Mouse (Mus musculus): ENCODE measurements around the gene Tkt.

The Tkt gene

DNA sequence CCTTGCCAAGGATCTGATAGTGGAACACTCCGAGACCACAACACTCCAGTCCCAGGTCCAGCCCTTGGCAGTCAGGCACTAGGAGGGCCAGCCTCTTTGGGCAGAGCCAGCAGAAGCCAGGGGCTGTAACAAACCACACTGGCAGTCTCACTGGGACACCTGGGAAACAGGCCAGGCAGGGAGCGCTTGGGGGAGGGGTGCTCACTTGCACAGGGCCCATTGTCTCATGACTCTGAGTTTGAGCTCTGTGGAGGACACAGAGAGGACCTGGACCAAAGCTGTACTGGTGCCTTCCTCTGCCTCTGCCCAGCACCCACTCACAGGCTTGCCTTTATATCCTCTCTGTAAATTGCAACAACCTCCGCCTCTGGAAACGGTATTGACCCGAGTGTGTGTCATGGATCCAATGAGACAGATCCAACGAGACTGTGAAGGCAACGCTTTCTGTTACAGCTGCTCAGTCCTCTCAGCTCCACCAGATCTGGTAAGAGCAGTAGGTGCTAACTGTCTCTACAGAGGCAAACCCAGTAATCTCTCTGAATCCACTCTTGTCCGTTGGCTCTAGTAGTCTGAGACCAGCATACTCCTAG, at the start of gene Tkt:
Tkt (plus strand) TSS at position 229 of the 590 bp plus-strand sequence.
- Histone ChIP-seq H3K27me3 (ENCODE audit: insufficient read depth, low read length) (no peaks in the 10 kb centered on the region), H3K36me3 (ENCODE audit: insufficient read depth, low read length) (peaks cover 26% of the 10 kb centered on the region), H3K4me3 (replicated peaks; ENCODE audit: low read length) (peak within 1 kb of the TSS; percentile 93), H3K4me1 (replicated peaks; ENCODE audit: low read depth, low read length) (peaks cover 63% of the 10 kb centered on the region), H3K9me3 (ENCODE audit: low read length) (no peaks in the 10 kb centered on the region)
- TF ChIP-seq CTCF (conservative IDR thresholded peaks at IDR 0.05; ENCODE audit: low read length) (no peak), NANOG (IDR thresholded peaks at IDR 0.05; ENCODE audit: borderline replicate concordance, low read length) (no peak), POU5F1 (IDR thresholded peaks at IDR 0.05; ENCODE audit: borderline replicate concordance, low read length) (no peak)

DNA sequence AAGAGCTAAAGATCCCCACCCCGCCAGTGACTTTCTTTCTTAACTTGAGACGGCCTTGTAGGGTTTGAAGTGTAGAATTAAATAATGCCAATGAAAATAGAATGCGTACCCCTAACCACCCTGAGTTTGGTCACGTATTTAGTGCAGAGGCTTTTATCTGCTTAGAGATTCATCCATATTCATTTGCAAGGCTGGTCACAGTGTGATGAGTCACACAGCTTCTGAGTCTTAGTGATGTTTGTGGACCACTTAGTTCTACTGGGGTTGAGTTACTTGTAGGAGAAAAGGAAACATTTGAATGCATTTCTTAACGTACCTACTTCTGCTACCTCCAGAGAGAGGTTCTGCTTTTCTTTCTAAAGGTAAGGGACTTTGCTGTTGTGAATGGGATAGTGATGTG, 43.2 kb upstream of the Tkt start:
- peaks cover 74% of the 10 kb centered on the region for H3K36me3 ChIP-seq (ENCODE audit: insufficient read depth, low read length)
- no peaks in the 10 kb centered on the region for H3K9me3 ChIP-seq (ENCODE audit: low read length)
- H3K27me3 ChIP-seq (ENCODE audit: insufficient read depth, low read length) = no peaks in the 10 kb centered on the region
- TF ChIP-seq POU5F1 (IDR thresholded peaks at IDR 0.05; ENCODE audit: borderline replicate concordance, low read length) = no peak
- TF ChIP-seq NANOG (IDR thresholded peaks at IDR 0.05; ENCODE audit: borderline replicate concordance, low read length) = no peak
- H3K4me1 ChIP-seq (replicated peaks; ENCODE audit: low read depth, low read length) = peaks cover 35% of the 10 kb centered on the region
- no peak overlapping the region for H3K4me3 ChIP-seq (replicated peaks; ENCODE audit: low read length)

DNA sequence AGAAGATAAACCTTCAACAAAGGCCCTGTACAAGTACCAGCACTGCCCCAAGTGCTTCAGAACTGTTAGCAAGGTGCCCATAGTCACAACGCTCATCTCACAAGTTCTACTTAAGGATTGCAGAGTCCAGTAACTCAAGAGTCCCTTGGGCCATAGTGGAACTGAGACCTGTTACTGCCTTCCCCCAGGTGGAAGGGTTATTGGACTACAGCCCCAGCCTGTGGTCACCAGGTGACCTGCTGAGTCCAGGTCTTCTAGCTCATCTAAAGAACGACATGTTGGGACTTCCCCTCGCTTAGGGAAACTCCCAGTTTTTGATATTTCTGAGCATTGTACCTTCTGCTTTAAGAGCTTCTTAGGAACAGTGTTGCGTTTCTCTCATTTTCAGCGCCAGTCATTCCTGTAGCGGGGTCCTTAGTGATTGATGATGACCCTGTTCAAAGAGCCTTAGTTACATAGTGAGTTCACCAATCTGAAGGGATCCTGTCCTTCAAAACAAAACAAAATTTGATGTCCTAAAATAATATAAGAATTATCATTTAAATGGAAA, 37.9 kb upstream of the Tkt start:
- H3K9me3 ChIP-seq (ENCODE audit: low read length) = no peaks in the 10 kb centered on the region
- H3K36me3 ChIP-seq (ENCODE audit: insufficient read depth, low read length) = peaks cover 82% of the 10 kb centered on the region
- TF ChIP-seq POU5F1 (IDR thresholded peaks at IDR 0.05; ENCODE audit: borderline replicate concordance, low read length) = no peak
- no peak for TF ChIP-seq CTCF (conservative IDR thresholded peaks at IDR 0.05; ENCODE audit: low read length)
- TF ChIP-seq NANOG (IDR thresholded peaks at IDR 0.05; ENCODE audit: borderline replicate concordance, low read length) = no peak

DNA sequence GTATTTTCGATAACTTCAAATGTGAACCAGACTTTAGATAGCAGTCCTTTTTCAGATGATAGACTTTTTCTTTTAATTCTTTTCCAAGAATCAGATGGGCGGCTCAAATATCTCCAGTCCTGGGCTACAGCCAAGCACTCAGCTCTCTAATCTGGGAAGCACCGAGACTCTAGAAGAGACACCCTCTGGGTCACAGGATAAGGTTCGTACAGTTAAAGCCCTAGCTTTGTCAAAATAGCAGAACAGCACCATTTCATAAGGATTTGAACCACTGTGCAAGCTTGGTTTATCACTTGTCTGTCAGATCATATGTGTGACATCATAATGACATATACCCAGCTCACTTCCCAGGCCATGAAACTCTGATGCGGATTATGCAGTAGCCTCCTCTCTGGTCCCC, 35.3 kb upstream of the Tkt start:
- no peaks in the 10 kb centered on the region for H3K9me3 ChIP-seq (ENCODE audit: low read length)

More for the DNA sequence above, 37.9 kb upstream of the Tkt start:
- Histone ChIP-seq H3K27me3 (ENCODE audit: insufficient read depth, low read length) (no peaks in the 10 kb centered on the region), H3K4me3 (replicated peaks; ENCODE audit: low read length) (no peak overlapping the region), H3K4me1 (replicated peaks; ENCODE audit: low read depth, low read length) (peaks cover 26% of the 10 kb centered on the region)

DNA sequence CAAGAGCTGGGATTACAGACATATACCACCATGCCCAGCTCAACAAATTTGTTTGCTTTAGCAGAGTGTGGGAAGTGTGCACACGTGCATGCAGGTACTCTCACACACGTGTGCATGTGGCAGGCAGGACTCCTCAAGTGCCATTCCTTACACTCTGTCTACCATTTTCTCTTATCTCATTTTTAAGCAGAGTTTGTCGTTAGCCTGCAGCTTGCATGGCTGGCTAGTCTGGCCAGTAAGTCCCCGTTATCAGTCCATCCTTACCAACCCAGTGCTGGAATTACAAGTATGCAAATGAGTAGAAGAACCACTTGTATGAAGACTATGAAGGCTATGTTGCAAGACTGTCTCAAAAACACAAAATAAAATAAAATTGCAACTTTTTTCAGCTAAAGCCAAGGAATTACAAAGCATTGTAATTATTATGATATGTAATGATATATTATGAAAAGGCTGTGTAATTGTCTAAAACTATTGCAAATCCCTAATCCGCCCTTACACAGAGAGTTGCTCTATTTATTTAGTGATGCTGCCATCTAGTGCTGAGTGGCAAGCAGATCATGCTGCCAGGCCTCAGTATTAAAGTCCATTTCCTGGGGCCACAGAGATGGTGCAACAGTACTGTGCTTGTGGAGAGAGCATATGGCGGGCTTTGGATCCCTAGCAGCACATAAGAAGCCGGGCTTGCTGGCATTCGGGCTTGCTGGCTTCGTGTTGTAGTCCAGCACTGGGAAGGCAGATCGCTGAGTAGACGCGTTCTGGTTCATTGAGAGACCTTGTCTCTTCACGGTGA, 32.0 kb upstream of the Tkt start:
- Histone ChIP-seq H3K4me3 (replicated peaks; ENCODE audit: low read length) (no peak overlapping the region), H3K9me3 (ENCODE audit: low read length) (no peaks in the 10 kb centered on the region), H3K27me3 (ENCODE audit: insufficient read depth, low read length) (no peaks in the 10 kb centered on the region), H3K4me1 (replicated peaks; ENCODE audit: low read depth, low read length) (peaks cover 2% of the 10 kb centered on the region; the same call in 1 of the 2 replicates), H3K36me3 (ENCODE audit: insufficient read depth, low read length) (peaks cover 80% of the 10 kb centered on the region)
- no peak for TF ChIP-seq NANOG (IDR thresholded peaks at IDR 0.05; ENCODE audit: borderline replicate concordance, low read length)
- peak; percentile 55 for TF ChIP-seq CTCF (conservative IDR thresholded peaks at IDR 0.05; ENCODE audit: low read length)

More for the DNA sequence above, 35.3 kb upstream of the Tkt start:
- Histone ChIP-seq H3K36me3 (ENCODE audit: insufficient read depth, low read length) (peaks cover 74% of the 10 kb centered on the region), H3K4me1 (replicated peaks; ENCODE audit: low read depth, low read length) (peaks cover 6% of the 10 kb centered on the region; the same call in 1 of the 2 replicates), H3K4me3 (replicated peaks; ENCODE audit: low read length) (no peak overlapping the region), H3K27me3 (ENCODE audit: insufficient read depth, low read length) (no peaks in the 10 kb centered on the region)
- no peak for TF ChIP-seq POU5F1 (IDR thresholded peaks at IDR 0.05; ENCODE audit: borderline replicate concordance, low read length)
- TF ChIP-seq NANOG (IDR thresholded peaks at IDR 0.05; ENCODE audit: borderline replicate concordance, low read length) = no peak
- TF ChIP-seq CTCF (conservative IDR thresholded peaks at IDR 0.05; ENCODE audit: low read length) = no peak

DNA sequence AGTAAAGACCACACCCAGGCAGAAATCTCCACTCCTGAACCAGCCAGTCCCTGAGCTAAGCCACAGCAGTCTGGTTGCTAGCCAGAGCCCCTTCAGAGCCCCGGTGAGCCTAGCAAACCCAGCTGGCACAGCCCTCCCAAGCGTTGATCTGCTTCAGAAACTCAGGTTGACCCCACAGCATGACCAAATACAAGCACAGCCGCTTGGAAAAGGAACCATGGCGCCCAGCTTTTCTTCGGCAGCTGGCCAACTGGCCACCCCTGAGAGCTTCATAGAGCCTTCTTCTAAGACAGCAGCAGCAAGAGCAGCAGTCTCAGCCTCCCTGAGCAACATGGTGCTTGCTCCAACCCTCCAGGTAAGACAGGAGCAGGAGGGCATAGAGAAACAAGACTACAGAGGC, 28.8 kb upstream of the Tkt start:
- Histone ChIP-seq H3K27me3 (ENCODE audit: insufficient read depth, low read length) (no peaks in the 10 kb centered on the region), H3K36me3 (ENCODE audit: insufficient read depth, low read length) (peaks cover 87% of the 10 kb centered on the region), H3K4me3 (replicated peaks; ENCODE audit: low read length) (no peak overlapping the region), H3K9me3 (ENCODE audit: low read length) (no peaks in the 10 kb centered on the region), H3K4me1 (replicated peaks; ENCODE audit: low read depth, low read length) (peaks cover 12% of the 10 kb centered on the region; the same call in 1 of the 2 replicates)
- no peak for TF ChIP-seq NANOG (IDR thresholded peaks at IDR 0.05; ENCODE audit: borderline replicate concordance, low read length)
- TF ChIP-seq POU5F1 (IDR thresholded peaks at IDR 0.05; ENCODE audit: borderline replicate concordance, low read length) = no peak
- no peak for TF ChIP-seq CTCF (conservative IDR thresholded peaks at IDR 0.05; ENCODE audit: low read length)

DNA sequence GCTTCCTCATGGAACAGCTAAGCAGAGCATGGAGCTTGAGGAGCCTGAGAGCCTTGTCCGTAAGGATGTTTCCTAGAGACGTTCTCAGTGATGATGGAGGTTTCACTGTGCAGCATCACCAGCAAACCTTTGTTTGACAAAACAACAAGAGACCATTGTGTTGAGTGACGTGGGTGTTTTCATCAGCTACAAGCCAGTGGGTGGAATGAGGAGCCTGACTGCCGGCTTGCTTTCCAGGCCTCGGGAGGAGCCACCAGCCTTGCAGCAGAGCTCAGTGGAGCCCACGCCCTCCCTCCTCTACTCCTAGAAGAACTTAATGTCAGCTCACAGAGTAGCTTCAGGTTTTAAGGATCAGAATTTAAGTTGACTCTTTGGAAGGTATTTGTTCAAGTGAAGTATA, 24.8 kb upstream of the Tkt start:
- Histone ChIP-seq H3K4me3 (replicated peaks; ENCODE audit: low read length) (no peak overlapping the region), H3K27me3 (ENCODE audit: insufficient read depth, low read length) (no peaks in the 10 kb centered on the region), H3K9me3 (ENCODE audit: low read length) (no peaks in the 10 kb centered on the region), H3K4me1 (replicated peaks; ENCODE audit: low read depth, low read length) (peaks cover 38% of the 10 kb centered on the region), H3K36me3 (ENCODE audit: insufficient read depth, low read length) (peaks cover 92% of the 10 kb centered on the region)
- TF ChIP-seq POU5F1 (IDR thresholded peaks at IDR 0.05; ENCODE audit: borderline replicate concordance, low read length) (no peak), NANOG (IDR thresholded peaks at IDR 0.05; ENCODE audit: borderline replicate concordance, low read length) (no peak), CTCF (conservative IDR thresholded peaks at IDR 0.05; ENCODE audit: low read length) (no peak)

DNA sequence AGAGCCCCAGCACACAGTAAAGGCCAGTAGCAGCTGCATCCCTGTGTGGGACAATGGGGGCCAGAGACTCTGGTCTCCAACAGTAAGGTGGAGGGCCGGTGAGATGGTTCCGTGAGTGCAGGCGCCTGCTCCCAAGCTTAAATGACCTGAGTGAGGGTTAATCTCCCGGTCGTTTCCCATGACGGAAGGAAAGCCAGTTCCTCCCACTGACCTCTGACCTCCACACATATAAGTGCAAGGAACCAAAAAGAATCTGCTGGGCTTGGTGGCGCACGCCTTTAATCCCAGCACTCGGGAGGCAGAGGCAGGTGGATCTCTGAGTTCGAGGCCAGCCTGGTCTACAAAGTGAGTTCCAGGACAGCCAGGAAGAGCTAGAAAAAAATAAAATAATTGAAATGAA, 19.8 kb upstream of the Tkt start:
- Histone ChIP-seq H3K4me1 (replicated peaks; ENCODE audit: low read depth, low read length) (peaks cover 74% of the 10 kb centered on the region), H3K27me3 (ENCODE audit: insufficient read depth, low read length) (no peaks in the 10 kb centered on the region), H3K4me3 (replicated peaks; ENCODE audit: low read length) (0 out of 2 replicates have a peak overlapping the region, but pooled peaks have one; percentile 5), H3K9me3 (ENCODE audit: low read length) (no peaks in the 10 kb centered on the region), H3K36me3 (ENCODE audit: insufficient read depth, low read length) (peaks cover 42% of the 10 kb centered on the region)
- TF ChIP-seq NANOG (IDR thresholded peaks at IDR 0.05; ENCODE audit: borderline replicate concordance, low read length) (no peak), POU5F1 (IDR thresholded peaks at IDR 0.05; ENCODE audit: borderline replicate concordance, low read length) (no peak), CTCF (conservative IDR thresholded peaks at IDR 0.05; ENCODE audit: low read length) (no peak)
